Mouse (Mus musculus) kidney, adult 2 months (tissue): ENCODE data around the gene Recql5.

Source experiments
- CTCF ChIP-seq: fragments of 200-500 bp; conservative IDR thresholded peaks from 2 replicates; pipeline ENCODE4 v1.5.1; 2011; ENCODE audit warnings: low read depth, mild to moderate bottlenecking, control low read depth, low read length, moderate library complexity, mixed read lengths; ENCODE audit not compliant: insufficient read depth, insufficient read length
- POLR2A ChIP-seq: fragments of 200-500 bp; IDR thresholded peaks from one replicate; pipeline ENCODE4 v1.6.1; 2011; ENCODE audit warnings: low read depth, low read length, control low read depth

- TF ChIP-seq CTCF = peak; percentile 47
- TF ChIP-seq POLR2A = no peak
These were observed 6.5 kb upstream of the Recql5 start for GRCm38 (mm10) chr11:115939690-115940329.
